Mouse (Mus musculus) hindbrain, embryonic 15.5 days (tissue): ENCODE results near the gene Ccl11. TPM values are rescaled to one million over a fixed set of nuclear protein-coding genes. Genes with fewer than 3 reads are reported as not detected.

Source experiments
- ATAC-seq: fragments of 200-750 bp; cut with Nextera tagmentation; 2 replicates; pipeline ENCODE4 v1.8.0; 2017; ENCODE audit warnings: low read depth, moderate number of reproducible peaks, moderate TSS enrichment; ENCODE audit not compliant: low FRiP score
- H3K27ac ChIP-seq: fragments of 300-500 bp; sonication (generic); replicated peaks from 2 replicates; pipeline ENCODE4 v1.5.1; 2015; ENCODE audit warnings: mild to moderate bottlenecking, inconsistent platforms
- H3K27me3 ChIP-seq: fragments of 300-500 bp; sonication (generic); 2 replicates; pipeline ENCODE4 v1.6.1; 2015; ENCODE audit warnings: control low read depth, inconsistent platforms
- H3K36me3 ChIP-seq: fragments of 300-500 bp; sonication (generic); 2 replicates; pipeline ENCODE4 v1.6.1; 2015; ENCODE audit warnings: control low read depth, inconsistent platforms
- H3K4me1 ChIP-seq: fragments of 300-500 bp; sonication (generic); replicated peaks from 2 replicates; pipeline ENCODE4 v1.6.1; 2015; ENCODE audit warnings: control low read depth, inconsistent platforms
- H3K4me2 ChIP-seq: fragments of 300-500 bp; sonication (generic); 2 replicates; pipeline ENCODE4 v1.6.1; 2015; ENCODE audit warnings: moderate library complexity, mild to moderate bottlenecking, inconsistent platforms
- H3K4me3 ChIP-seq: fragments of 300-500 bp; sonication (generic); 2 replicates; pipeline ENCODE4 v1.5.1; 2015; ENCODE audit warnings: mild to moderate bottlenecking, inconsistent platforms
- H3K9ac ChIP-seq: fragments of 300-500 bp; sonication (generic); 2 replicates; pipeline ENCODE4 v1.6.1; 2015; ENCODE audit warnings: inconsistent platforms
- H3K9me3 ChIP-seq: fragments of 300-500 bp; sonication (generic); 2 replicates; pipeline ENCODE4 v1.6.1; 2016; ENCODE audit warnings: control low read depth, inconsistent platforms
- whole genome bisulfite sequencing: fragments of 180-500 bp; shearing (Covaris S2); methylation state at CpG from one replicate; pipeline ENCODE4 v1.1.7; 2015; 5-methylcytosine and 5-hydroxymethylcytosine counted together
- polyA plus RNA-seq: library from polyadenylated mRNA; unstranded; fragments of >200 nt; fragmentation: Nextera tagmentation; extraction: Ambion mirVana; gene quantifications from 2 replicates; pipeline ENCODE4 v1.2.1, GENCODE M21; 2015

Gene Ccl11
- polyA plus RNA-seq, 1 experiment from 2014 or later = 0.27 TPM

- no peaks in the 10 kb centered on the region for H3K27me3 ChIP-seq
- no peak overlapping the region for H3K4me2 ChIP-seq
- ATAC-seq = no peak
- no peaks in the 10 kb centered on the region for H3K36me3 ChIP-seq
- H3K4me1 ChIP-seq = peaks cover 15% of the 10 kb centered on the region
- no peak overlapping the region for H3K27ac ChIP-seq
- no peak overlapping the region for H3K4me3 ChIP-seq
- no peak overlapping the region for H3K9ac ChIP-seq
- no peaks in the 10 kb centered on the region for H3K9me3 ChIP-seq
Observed at GRCm38 (mm10) chr11:82032136-82032535, 25.5 kb upstream of the Ccl11 start.

GRCm38 (mm10) chr11:82032678-82033344, 24.8 kb upstream of the Ccl11 start:
- Histone ChIP-seq H3K27me3 (no peaks in the 10 kb centered on the region), H3K27ac (peak overlapping the region; percentile 52), H3K4me3 (no peak overlapping the region), H3K9ac (no peak overlapping the region), H3K36me3 (no peaks in the 10 kb centered on the region), H3K4me1 (peaks cover 15% of the 10 kb centered on the region), H3K4me2 (no peak overlapping the region), H3K9me3 (no peaks in the 10 kb centered on the region)
- 23% methylated on average over 8 of the region's 8 CpGs for WGBS
- ATAC-seq = no peak

GRCm38 (mm10) chr11:82034446-82034845, 23.2 kb upstream of the Ccl11 start:
- WGBS = 91% methylated on average over 7 of the region's 7 CpGs

GRCm38 (mm10) chr11:82035356-82035755, 22.3 kb upstream of the Ccl11 start, which contains the start of gene Ccl2:
Ccl2 (plus strand) TSS chr11:82035571.
- Histone ChIP-seq H3K4me1 (peaks cover 15% of the 10 kb centered on the region), H3K4me3 (no peak within 1 kb of the TSS), H3K27ac (no peak within 1 kb of the TSS), H3K27me3 (no peaks in the 10 kb centered on the region), H3K36me3 (no peaks in the 10 kb centered on the region), H3K9me3 (no peaks in the 10 kb centered on the region), H3K4me2 (no peak within 1 kb of the TSS), H3K9ac (no peak within 1 kb of the TSS)
- peak; percentile 74 for ATAC-seq
- WGBS = 29% methylated on average over 5 of the region's 5 CpGs

More at GRCm38 (mm10) chr11:82034446-82034845, 23.2 kb upstream of the Ccl11 start:
- peaks cover 15% of the 10 kb centered on the region for H3K4me1 ChIP-seq
- H3K9me3 ChIP-seq = no peaks in the 10 kb centered on the region
- no peaks in the 10 kb centered on the region for H3K27me3 ChIP-seq
- H3K4me3 ChIP-seq = no peak overlapping the region
- no peaks in the 10 kb centered on the region for H3K36me3 ChIP-seq
- H3K9ac ChIP-seq = no peak overlapping the region
- H3K4me2 ChIP-seq = no peak overlapping the region
- no peak overlapping the region for H3K27ac ChIP-seq
- ATAC-seq = no peak

- no peaks in the 10 kb centered on the region for H3K27me3 ChIP-seq
- no peak overlapping the region for H3K27ac ChIP-seq
- WGBS = 95% methylated on average over 2 of the region's 2 CpGs
- peaks cover 15% of the 10 kb centered on the region for H3K4me1 ChIP-seq
- ATAC-seq = no peak
- H3K4me2 ChIP-seq = no peak overlapping the region
- H3K9ac ChIP-seq = no peak overlapping the region
- no peaks in the 10 kb centered on the region for H3K9me3 ChIP-seq
- no peaks in the 10 kb centered on the region for H3K36me3 ChIP-seq
- no peak overlapping the region for H3K4me3 ChIP-seq
Observed at GRCm38 (mm10) chr11:82035857-82036256, 21.8 kb upstream of the Ccl11 start.

- Histone ChIP-seq H3K4me3 (no peak within 1 kb of the TSS), H3K36me3 (no peaks in the 10 kb centered on the region), H3K4me2 (no peak within 1 kb of the TSS), H3K9me3 (no peaks in the 10 kb centered on the region), H3K4me1 (0 out of 2 replicates have a peak, but pooled peaks cover 5% of the 10 kb centered on the region), H3K27me3 (no peaks in the 10 kb centered on the region), H3K9ac (no peak within 1 kb of the TSS), H3K27ac (no peak within 1 kb of the TSS)
- no peak for ATAC-seq
- WGBS = 58% methylated on average over 2 of the region's 2 CpGs
Observed at GRCm38 (mm10) chr11:82038535-82038934, 19.1 kb upstream of the Ccl11 start, which contains the start of gene Gm17268. Gm17268 (minus strand) TSS chr11:82038562.

- Histone ChIP-seq H3K27me3 (no peaks in the 10 kb centered on the region), H3K4me3 (no peak overlapping the region), H3K4me2 (no peak overlapping the region), H3K9me3 (no peaks in the 10 kb centered on the region), H3K27ac (no peak overlapping the region), H3K4me1 (0 out of 2 replicates have a peak, but pooled peaks cover 5% of the 10 kb centered on the region), H3K9ac (no peak overlapping the region), H3K36me3 (no peaks in the 10 kb centered on the region)
- ATAC-seq = no peak
- WGBS = 72% methylated on average over 3 of the region's 3 CpGs
Observed at GRCm38 (mm10) chr11:82039132-82039660, 18.4 kb upstream of the Ccl11 start.

- H3K4me3 ChIP-seq = no peak overlapping the region
- no peak overlapping the region for H3K9ac ChIP-seq
- H3K4me2 ChIP-seq = no peak overlapping the region
- H3K27me3 ChIP-seq = no peaks in the 10 kb centered on the region
- H3K27ac ChIP-seq = no peak overlapping the region
- no peaks in the 10 kb centered on the region for H3K4me1 ChIP-seq
- 90% methylated on average over 4 of the region's 4 CpGs for WGBS
- ATAC-seq = no peak
- no peaks in the 10 kb centered on the region for H3K36me3 ChIP-seq
- H3K9me3 ChIP-seq = no peaks in the 10 kb centered on the region
Observed at GRCm38 (mm10) chr11:82041671-82042080, 15.9 kb upstream of the Ccl11 start.

- H3K9me3 ChIP-seq = no peaks in the 10 kb centered on the region
- 52% methylated on average over 3 of the region's 3 CpGs for WGBS
- no peak within 1 kb of the TSS for H3K4me3 ChIP-seq
- no peaks in the 10 kb centered on the region for H3K36me3 ChIP-seq
- H3K27ac ChIP-seq = no peak within 1 kb of the TSS
- no peak within 1 kb of the TSS for H3K4me2 ChIP-seq
- no peaks in the 10 kb centered on the region for H3K27me3 ChIP-seq
- ATAC-seq = no peak
- no peak within 1 kb of the TSS for H3K9ac ChIP-seq
- no peaks in the 10 kb centered on the region for H3K4me1 ChIP-seq
Observed at GRCm38 (mm10) chr11:82045471-82045870, 12.2 kb upstream of the Ccl11 start, which contains the start of gene Ccl7. Ccl7 (plus strand) TSS chr11:82045712.

- Histone ChIP-seq H3K27me3 (no peaks in the 10 kb centered on the region), H3K36me3 (no peaks in the 10 kb centered on the region), H3K4me2 (no peak overlapping the region), H3K9me3 (no peaks in the 10 kb centered on the region), H3K4me1 (no peaks in the 10 kb centered on the region), H3K4me3 (no peak overlapping the region), H3K9ac (no peak overlapping the region), H3K27ac (no peak overlapping the region)
- ATAC-seq = no peak
- WGBS = 50% methylated on average over 6 of the region's 6 CpGs
Observed at GRCm38 (mm10) chr11:82047746-82048415, 9.7 kb upstream of the Ccl11 start.

- H3K36me3 ChIP-seq = no peaks in the 10 kb centered on the region
- H3K4me1 ChIP-seq = no peaks in the 10 kb centered on the region
- 91% methylated on average over 7 of the region's 7 CpGs for WGBS
- H3K9me3 ChIP-seq = no peaks in the 10 kb centered on the region
- no peak overlapping the region for H3K27ac ChIP-seq
- no peak overlapping the region for H3K9ac ChIP-seq
- no peaks in the 10 kb centered on the region for H3K27me3 ChIP-seq
- no peak overlapping the region for H3K4me3 ChIP-seq
- no peak for ATAC-seq
- H3K4me2 ChIP-seq = no peak overlapping the region
Observed at GRCm38 (mm10) chr11:82053849-82054248, 3.8 kb upstream of the Ccl11 start.

GRCm38 (mm10) chr11:82062226-82062625, 4.6 kb downstream of the Ccl11 start:
- 79% methylated on average over 3 of the region's 3 CpGs for WGBS
- Histone ChIP-seq H3K4me2 (no peak overlapping the region), H3K36me3 (no peaks in the 10 kb centered on the region), H3K27me3 (no peaks in the 10 kb centered on the region), H3K9ac (no peak overlapping the region), H3K27ac (no peak overlapping the region), H3K4me1 (no peaks in the 10 kb centered on the region), H3K4me3 (no peak overlapping the region), H3K9me3 (no peaks in the 10 kb centered on the region)
- ATAC-seq = no peak
